Mouse (Mus musculus) ES-Bruce4 (cell line): ENCODE data around the gene BC030867.

ENCODE experiments used
- CTCF ChIP-seq: IDR thresholded peaks from one replicate; pipeline ENCODE4 v1.8.1; 2011; ENCODE audit warnings: low read depth, low read length
- POLR2A ChIP-seq: IDR thresholded peaks from one replicate; pipeline ENCODE4 v1.8.1; 2011; ENCODE audit warnings: low read length; ENCODE audit not compliant: insufficient read depth

DNA sequence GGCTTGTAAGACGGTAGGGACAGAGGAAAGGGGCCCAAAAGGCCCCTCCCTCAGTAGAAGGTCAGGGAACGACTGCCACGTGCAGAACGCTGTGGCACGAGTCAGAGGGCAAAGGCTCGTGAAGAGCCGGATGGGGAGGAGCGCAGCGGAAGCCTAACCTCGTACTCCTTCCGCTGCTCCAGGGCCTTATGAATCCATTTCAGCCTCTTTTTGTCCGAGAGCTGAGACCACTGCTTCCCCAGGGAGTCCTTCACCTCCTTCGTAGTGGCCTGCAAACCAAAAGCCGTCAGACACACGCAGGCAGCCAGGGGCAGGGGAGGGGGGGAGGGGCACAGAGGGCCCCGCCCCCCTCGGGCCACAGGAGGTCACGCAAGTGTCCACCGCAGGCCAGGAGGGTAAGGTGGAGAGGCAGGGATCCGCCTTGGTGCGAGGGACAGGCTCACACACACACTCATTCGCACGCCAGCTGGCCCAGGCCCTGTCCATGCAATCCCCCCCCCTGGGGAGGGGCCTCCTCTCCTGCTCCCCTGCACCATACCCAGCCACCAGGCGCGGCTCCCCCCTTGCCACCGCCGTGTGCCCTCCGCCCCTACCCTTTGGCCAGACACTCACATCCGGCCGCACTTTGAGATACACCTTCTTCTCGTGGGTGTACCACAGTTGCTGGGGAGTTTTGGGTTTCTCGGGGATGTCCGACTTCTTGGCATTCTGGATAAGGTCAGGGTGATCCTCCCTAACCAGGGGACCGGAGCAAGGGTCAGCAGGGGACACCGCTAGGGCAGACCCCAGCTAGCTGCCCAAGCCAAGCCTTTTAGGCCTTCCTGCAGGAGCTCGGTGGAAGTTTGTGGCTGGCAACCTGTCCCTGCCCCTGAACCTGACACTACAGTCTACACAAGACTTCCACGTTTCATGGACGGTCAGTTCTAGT lies 62.4 kb downstream of the BC030867 start:
- TF ChIP-seq CTCF (no peak), POLR2A (no peak)
